Mouse (Mus musculus) T-helper 1 cell (primary cell): ENCODE results near the gene Mpzl2.
"Not testable (repeated sequence)": the region's sequence is repeated elsewhere in the genome, so short reads cannot be mapped to it uniquely, and the experiment has no call there.

Source experiments
- in situ Hi-C: fragments of 300-600 bp; cut with MboI, MseI; formaldehyde crosslinking; loops from one replicate; pipeline ENCODE4 v1.15.1; 2025; ENCODE audit warnings: high pct_unique_total_duplicates

Gene Mpzl2

GRCm38 (mm10) chr9:45032261-45032660 lies 7.3 kb upstream of the Mpzl2 start:
- in situ Hi-C loops: loop anchor here (5.0 kb wide), 1 partner anchor 360 kb away; no protein-coding TSS in a partner anchor

GRCm38 (mm10) chr9:45034526-45034925 lies 5.1 kb upstream of the Mpzl2 start:
- in situ Hi-C loops: loop anchor here (5.0 kb wide), 1 partner anchor 358 kb away; no protein-coding TSS in a partner anchor

GRCm38 (mm10) chr9:45037803-45038202 lies 1.8 kb upstream of the Mpzl2 start:
- in situ Hi-C loops: not testable (repeated sequence)

DNA sequence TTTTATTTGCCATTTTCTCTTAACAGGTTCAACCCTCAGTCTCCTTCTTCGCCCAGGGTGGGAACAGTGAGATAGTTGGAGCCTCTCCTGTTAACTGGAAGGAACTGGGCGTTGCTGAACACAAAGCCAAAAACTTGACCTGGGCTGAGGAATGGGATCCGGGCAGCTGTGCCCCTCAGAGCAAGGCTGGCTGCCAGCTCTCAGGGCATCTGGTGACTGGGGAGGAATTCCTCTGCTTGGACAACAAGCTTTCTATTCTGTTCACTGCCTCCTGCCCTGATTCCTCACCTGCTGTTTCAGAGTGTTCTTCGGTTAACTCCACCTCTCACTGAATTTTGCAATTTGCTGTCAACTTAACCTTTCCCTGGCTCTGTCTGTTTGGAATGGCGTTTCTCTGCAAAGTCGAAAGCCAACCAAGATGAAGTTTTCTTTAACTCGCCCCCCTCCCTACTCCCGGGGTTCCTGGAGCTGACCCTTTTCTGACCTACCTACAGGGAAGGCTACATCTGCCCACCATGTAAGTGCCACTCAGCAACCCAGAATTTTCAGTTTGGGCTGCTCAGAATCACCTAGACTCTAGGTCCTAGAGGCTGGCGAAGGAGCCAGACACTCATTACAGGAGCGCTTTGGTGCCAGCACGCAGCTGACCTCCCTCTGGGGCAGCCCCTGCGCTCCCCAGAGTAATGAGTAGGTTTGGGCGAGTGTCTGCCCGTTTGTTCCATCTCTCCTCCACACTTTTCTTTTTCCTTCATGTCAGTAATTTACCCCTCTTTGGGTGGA lies 657 bp downstream of the Mpzl2 start:
- in situ Hi-C loops: no loop called here

GRCm38 (mm10) chr9:45041131-45041838 lies 1.7 kb downstream of the Mpzl2 start:
- in situ Hi-C loops: no loop called here

DNA sequence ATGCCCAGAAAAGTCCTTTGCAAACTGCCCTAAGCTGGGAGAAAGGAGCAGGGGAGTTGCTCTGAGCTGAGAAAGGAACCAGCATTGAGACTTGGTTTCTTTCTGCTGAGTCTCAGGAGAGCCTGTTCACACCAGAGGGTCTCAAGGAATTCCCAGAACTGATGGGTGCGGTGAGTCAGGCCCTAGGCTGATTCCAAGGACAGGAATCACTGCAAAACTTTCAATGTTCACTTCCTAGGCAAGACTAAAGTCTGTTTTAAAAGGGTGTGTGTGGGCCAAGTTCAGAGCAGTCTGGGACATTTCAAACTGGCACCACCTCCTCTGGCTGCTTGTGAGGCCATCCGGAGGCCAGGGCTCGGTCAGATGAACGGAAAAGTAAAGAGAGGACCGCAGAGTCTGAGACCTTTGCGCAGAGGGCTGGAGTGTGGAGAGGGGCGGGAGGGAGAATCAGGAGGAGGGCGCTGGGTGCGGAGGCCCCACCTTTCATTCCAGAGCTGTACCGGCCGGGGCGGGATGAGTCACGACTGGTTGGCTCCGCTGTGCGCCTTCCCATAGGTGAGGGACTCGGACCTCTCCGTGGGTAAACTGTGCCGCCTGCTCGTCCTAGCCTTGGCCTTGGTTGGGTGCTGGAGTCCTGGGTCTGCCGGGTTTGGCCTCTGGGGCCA lies 2.6 kb downstream of the Mpzl2 start:
- in situ Hi-C loops: no loop called here

DNA sequence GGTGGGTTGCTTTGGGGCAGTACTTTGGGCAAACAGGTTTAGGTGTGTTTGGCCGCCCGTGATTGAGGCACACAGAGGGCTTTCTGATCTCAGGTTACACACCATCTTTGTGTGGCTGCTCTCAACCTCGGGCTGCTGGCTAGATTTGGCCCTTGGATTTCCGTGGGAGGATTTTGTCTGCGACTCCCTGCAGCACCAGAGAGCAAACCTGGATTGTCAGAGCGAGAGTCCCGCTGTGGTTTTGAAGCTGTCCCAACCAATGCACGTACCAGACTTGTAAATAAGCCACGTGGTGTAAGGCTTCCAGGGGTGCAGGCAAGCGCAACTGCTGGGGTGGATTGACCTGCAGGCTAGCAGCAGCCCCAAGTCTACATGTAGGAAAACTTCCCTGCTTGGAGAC lies 3.3 kb downstream of the Mpzl2 start:
- in situ Hi-C loops: no loop called here

GRCm38 (mm10) chr9:45046973-45047372 lies 7.4 kb downstream of the Mpzl2 start:
- in situ Hi-C loops: no loop called here

- in situ Hi-C loops: no loop called here
Observed at GRCm38 (mm10) chr9:45048511-45048910, 8.9 kb downstream of the Mpzl2 start.

DNA sequence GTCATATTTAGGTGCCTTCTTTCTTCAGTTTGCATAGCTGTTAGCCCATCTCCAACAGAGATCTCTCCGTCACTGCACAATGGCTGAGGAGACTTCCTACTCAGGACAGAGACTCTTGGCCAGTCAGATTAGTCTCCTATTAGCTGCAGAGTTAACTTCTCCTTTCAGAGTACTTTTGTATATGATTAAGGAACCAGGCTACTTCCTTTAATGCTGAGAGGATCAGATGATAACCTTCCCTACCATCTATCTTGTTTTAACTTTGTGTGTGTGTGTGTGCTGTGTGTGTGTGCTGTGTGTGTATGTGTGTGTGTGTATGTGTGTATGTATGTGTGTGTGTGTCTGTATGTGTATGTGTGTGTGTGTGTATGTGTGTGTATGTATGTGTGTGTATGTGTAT lies 10.1 kb downstream of the Mpzl2 start:
- in situ Hi-C loops: no loop called here

GRCm38 (mm10) chr9:45050301-45050700 lies 10.7 kb downstream of the Mpzl2 start:
- in situ Hi-C loops: no loop called here

GRCm38 (mm10) chr9:45055082-45055713 lies 15.6 kb downstream of the Mpzl2 start, which contains the start of gene Mpzl3:
Gene Mpzl3 (plus strand): TSS chr9:45055186.
- in situ Hi-C loops: no loop called here

DNA sequence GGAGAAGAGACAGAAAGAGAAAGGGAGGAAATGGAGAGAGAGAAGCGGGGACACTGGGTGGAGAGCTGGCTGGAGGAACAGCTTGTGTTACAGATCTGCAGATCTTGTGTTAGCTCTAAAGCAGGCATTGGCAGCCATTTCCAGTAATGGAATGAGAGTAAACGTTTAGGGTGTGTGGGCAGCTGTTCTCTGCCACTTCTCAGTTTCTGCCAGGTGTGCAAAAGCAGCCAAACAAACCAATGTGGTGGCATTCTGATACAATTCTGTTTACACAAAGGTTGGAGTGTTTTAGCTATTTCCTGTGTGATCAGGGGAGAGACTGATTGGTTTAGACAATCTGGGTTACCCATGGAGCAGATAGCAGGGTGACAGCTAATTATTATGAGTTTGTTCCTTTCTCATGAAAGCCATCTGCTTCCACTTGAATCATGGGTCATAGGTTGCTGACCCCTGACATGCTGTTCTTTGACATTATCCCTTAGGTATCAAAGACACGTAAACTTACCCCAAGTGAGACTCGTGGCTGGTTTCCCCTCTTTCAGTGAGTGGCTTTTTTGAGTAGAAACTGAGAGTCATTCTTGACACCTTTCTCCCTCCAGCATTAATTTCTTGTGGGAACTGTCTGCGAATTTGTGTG lies 18.8 kb downstream of the Mpzl2 start:
- in situ Hi-C loops: no loop called here

DNA sequence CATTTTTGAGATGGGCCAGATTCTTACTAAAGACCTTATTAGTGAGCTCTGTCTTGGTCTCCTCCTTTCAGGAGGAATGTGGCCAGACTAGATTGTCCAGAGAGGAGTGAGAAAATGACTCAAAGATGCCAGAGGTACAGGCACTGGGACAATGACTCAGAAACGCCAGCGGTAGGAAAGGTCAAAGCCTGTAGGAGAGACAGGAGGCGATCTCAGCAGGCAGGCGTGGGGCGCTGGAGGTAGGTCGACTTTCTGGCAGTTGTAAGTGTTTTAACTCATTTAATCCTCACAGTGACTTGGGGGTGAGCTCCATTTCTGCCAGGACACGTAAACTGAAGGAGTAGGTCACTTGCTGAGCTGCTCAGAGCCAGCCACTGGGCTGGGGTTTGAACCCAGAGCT lies 20.6 kb downstream of the Mpzl2 start:
- in situ Hi-C loops: no loop called here

GRCm38 (mm10) chr9:45062677-45063076 lies 23.1 kb downstream of the Mpzl2 start:
- in situ Hi-C loops: no loop called here

GRCm38 (mm10) chr9:45064421-45064820 lies 24.8 kb downstream of the Mpzl2 start:
- in situ Hi-C loops: no loop called here

DNA sequence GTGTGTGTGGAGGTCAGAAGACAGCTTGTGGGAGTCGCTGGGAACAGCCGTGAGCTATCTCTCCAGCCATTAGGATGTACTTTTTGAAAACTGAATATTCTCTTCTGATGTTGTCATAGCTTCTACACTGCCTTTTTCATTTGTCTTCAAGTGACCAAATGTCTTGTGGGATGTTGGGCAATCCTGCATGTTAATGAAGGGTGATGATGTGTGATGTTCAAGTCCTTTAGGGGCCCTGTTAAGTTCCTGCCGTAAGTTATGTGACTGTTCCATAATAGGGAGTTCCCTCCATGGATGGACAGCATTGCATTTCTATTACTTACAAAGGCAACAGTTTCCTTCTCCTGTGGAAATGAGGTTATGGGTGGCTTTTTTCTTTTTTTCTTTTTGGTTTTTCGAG lies 27.1 kb downstream of the Mpzl2 start:
- in situ Hi-C loops: no loop called here

- in situ Hi-C loops: loop anchor here (10.0 kb wide), 1 partner anchor 57 kb away; no protein-coding TSS in a partner anchor
Observed at GRCm38 (mm10) chr9:45071800-45072199, 32.2 kb downstream of the Mpzl2 start.

GRCm38 (mm10) chr9:45077859-45078258 lies 38.3 kb downstream of the Mpzl2 start:
- in situ Hi-C loops: loop anchor here (10.0 kb wide), 1 partner anchor 63 kb away; no protein-coding TSS in a partner anchor

DNA sequence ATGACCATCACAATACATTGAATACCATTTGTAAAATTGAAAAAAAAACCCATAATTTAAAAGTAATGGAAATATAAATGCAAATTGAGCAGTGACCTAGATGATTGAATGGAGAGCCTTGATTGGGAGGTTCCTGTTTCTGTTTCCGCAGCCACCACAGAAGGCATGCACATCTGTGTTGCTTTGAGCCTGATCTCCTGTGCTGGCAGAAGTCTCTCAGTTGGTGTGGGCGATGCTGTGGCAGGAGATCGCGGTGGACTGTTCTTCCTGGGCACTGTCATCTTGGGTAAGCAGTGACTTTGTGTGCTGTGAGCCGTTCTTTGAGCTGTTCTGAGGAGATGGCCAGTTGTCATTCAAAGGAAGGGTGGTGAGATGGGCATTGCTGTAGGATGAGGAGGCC lies 39.4 kb downstream of the Mpzl2 start, which contains the start of gene Jaml:
Jaml (plus strand) TSS at position 173 of the 400 bp plus-strand sequence.
- in situ Hi-C loops: loop anchor here (10.0 kb wide), 1 partner anchor 64 kb away; no protein-coding TSS in a partner anchor

DNA sequence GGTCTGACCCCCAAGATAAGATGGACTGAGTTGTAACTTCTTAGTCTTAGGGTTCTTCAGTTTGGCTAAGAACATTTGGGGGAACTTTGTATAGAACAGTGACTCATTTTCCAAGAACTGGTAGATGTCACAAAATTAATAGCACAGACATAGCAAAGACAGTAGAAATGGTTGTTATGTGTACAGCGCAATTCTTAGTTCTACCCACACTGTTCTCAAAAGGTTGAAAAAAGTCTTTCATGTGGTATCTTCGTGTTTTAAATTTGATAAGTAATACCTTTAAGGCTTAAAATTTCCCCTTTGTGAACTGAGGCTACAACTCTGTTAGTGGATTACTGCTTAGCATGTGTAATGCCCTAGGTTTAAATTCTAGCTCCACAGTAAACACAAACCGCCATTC lies 43.5 kb downstream of the Mpzl2 start:
- in situ Hi-C loops: no loop called here
